In the genomic region with DNA sequence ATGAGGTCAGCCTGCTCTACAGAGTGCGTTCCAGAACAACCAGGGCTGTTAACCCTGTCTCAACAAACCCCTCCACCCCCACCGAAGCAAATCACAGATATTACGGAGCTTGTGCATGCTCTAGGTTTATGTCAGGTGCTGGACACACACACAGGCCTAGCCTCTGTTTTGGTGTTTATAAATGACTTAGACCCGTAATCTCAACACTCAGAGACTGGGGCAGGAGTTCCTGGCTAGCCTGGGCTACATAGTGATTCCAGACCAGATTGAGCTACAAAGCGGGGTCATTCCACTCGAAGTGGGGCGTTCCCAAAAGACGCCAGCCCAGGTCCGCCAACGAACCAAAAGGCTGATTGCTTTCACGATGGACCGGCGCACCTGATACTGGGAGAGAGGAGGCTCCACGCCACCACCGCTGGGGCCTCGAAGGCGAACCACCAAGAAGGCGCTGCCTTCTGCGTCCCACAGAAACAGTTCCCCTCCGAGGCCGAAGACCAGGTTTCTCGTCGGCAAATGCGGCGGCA, we compare ENCODE assay signal across 8 mouse cellular contexts. TPM values are rescaled to one million over a fixed set of nuclear protein-coding genes. Genes with fewer than 3 reads are reported as not detected.
DNase-seq lines count a peak whose midpoint lies in the region; ATAC-seq and TF ChIP-seq lines count a peak whose summit lies in the region.

No protein-coding gene starts in this region.

- peak; percentile 4; the same call in 1 of the 2 replicates for ATAC-seq in heart, postnatal 0 days (ENCODE audit: insufficient read depth, low read depth)
- no peak; the same call in 1 of the 2 replicates for ATAC-seq in limb, embryonic 13.5 days (ENCODE audit: low FRiP score, low read depth)
- ATAC-seq in neural tube, embryonic 15.5 days (ENCODE audit: low FRiP score) = peak; percentile 12; the same call in 1 of the 2 replicates

- peak overlapping the region; percentile 88 for H3K27ac ChIP-seq in heart, postnatal 0 days (ENCODE audit: low read depth)
- H3K27ac ChIP-seq in MEL (ENCODE audit: control insufficient read depth, low read depth, low read length) = peak overlapping the region; percentile 62
- H3K27ac ChIP-seq in limb, embryonic 13.5 days = peak overlapping the region; percentile 80
- H3K27ac ChIP-seq in neural tube, embryonic 15.5 days (replicated peaks) = peak overlapping the region; percentile 94

- no peak for TF ChIP-seq CTCF in heart, postnatal 0 days (IDR thresholded peaks at IDR 0.05; ENCODE audit: low read depth)
- no peak for TF ChIP-seq CTCF in MEL (IDR thresholded peaks at IDR 0.05 in 2 of 3, conservative IDR thresholded peaks at IDR 0.05 in 1 of 3; ENCODE audit: control insufficient read depth in 1 of 3, insufficient read depth in 1 of 3, low read depth in 2 of 3, low read length in 3 of 3, poor library complexity in 1 of 3, severe bottlenecking in 1 of 3)

- 0% methylated on average over 24 of the region's 25 CpGs for WGBS in heart, postnatal 0 days
- WGBS in limb, embryonic 13.5 days = 1% methylated on average over 25 of the region's 25 CpGs
- under 1% methylated on average over 25 of the region's 25 CpGs for WGBS in neural tube, embryonic 15.5 days

- H3K27me3 ChIP-seq in heart, postnatal 0 days (ENCODE audit: control insufficient read depth, insufficient read depth, low read length) = no peaks in the 10 kb centered on the region
- no peaks in the 10 kb centered on the region for H3K27me3 ChIP-seq in MEL (ENCODE audit: control insufficient read depth in 1 of 2, insufficient read depth in 2 of 2, low read length in 2 of 2)
- no peaks in the 10 kb centered on the region for H3K27me3 ChIP-seq in erythroblast, embryonic 14.5 days (ENCODE audit: control insufficient read depth)
- no peaks in the 10 kb centered on the region for H3K27me3 ChIP-seq in limb, embryonic 13.5 days
- H3K27me3 ChIP-seq in neural tube, embryonic 15.5 days (replicated peaks) = no peaks in the 10 kb centered on the region

- peak overlapping the region; percentile 76 for H3K4me3 ChIP-seq in heart, postnatal 0 days (ENCODE audit: low read depth, low read length)
- peak overlapping the region; percentile 73 to 91 for H3K4me3 ChIP-seq in MEL (ENCODE audit: control insufficient read depth in 1 of 2, insufficient read depth in 1 of 2, low read depth in 2 of 2, low read length in 2 of 2)
- peak overlapping the region; percentile 83 for H3K4me3 ChIP-seq in erythroblast, embryonic 14.5 days (replicated peaks)
- H3K4me3 ChIP-seq in limb, embryonic 13.5 days = peak overlapping the region; percentile 94
- peak overlapping the region; percentile 95 for H3K4me3 ChIP-seq in neural tube, embryonic 15.5 days (replicated peaks)

- DNase-seq in heart, postnatal 0 days (ENCODE audit: low spot score) = no peak
- no peak for DNase-seq in heart, adult 8-10 months (ENCODE audit: low spot score)
- no peak for DNase-seq in MEL (ENCODE audit: low read depth, low spot score)
- DNase-seq in thymus, postnatal 25 days = no peak
- no peak for DNase-seq in right cerebral cortex, adult 2 months (ENCODE audit: low spot score in 2 of 2)

- no peak for TF ChIP-seq POLR2A in MEL (IDR thresholded peaks at IDR 0.05; ENCODE audit: control insufficient read depth in 1 of 2, insufficient read depth in 1 of 2, low read depth in 1 of 2, low read length in 2 of 2, poor library complexity in 1 of 2)

- H3K36me3 ChIP-seq in heart, postnatal 0 days (replicated peaks; ENCODE audit: control insufficient read depth, insufficient read depth, low read length) = peaks cover 42% of the 10 kb centered on the region
- peaks cover 17 to 20% of the 10 kb centered on the region in 2 experiments for H3K36me3 ChIP-seq in MEL (ENCODE audit: control insufficient read depth in 1 of 2, insufficient read depth in 2 of 2, low read length in 2 of 2)
- H3K36me3 ChIP-seq in erythroblast, embryonic 14.5 days (ENCODE audit: control insufficient read depth) = peaks cover 63% of the 10 kb centered on the region
- H3K36me3 ChIP-seq in limb, embryonic 13.5 days = peaks cover 41% of the 10 kb centered on the region
- H3K36me3 ChIP-seq in neural tube, embryonic 15.5 days = peaks cover 40% of the 10 kb centered on the region

- H3K79me2 ChIP-seq in MEL (ENCODE audit: control insufficient read depth, insufficient read depth, low read length, poor library complexity) = peaks cover 21% of the 10 kb centered on the region

- no peaks in the 10 kb centered on the region for H3K9me3 ChIP-seq in heart, postnatal 0 days (replicated peaks; ENCODE audit: control insufficient read depth, low read length)
- H3K9me3 ChIP-seq in MEL (replicated peaks; ENCODE audit: insufficient read depth, low read length) = no peaks in the 10 kb centered on the region
- no peaks in the 10 kb centered on the region for H3K9me3 ChIP-seq in erythroblast, embryonic 14.5 days (ENCODE audit: control insufficient read depth, low read length)
- H3K9me3 ChIP-seq in limb, embryonic 13.5 days = no peaks in the 10 kb centered on the region
- no peaks in the 10 kb centered on the region for H3K9me3 ChIP-seq in neural tube, embryonic 15.5 days (replicated peaks)

- no peak for TF ChIP-seq RAD21 in MEL (IDR thresholded peaks at IDR 0.05; ENCODE audit: low read depth, low read length)

- H3K4me2 ChIP-seq in heart, postnatal 0 days (ENCODE audit: low read depth, low read length) = peak overlapping the region; percentile 66
- H3K4me2 ChIP-seq in limb, embryonic 13.5 days (replicated peaks) = peak overlapping the region; percentile 83
- H3K4me2 ChIP-seq in neural tube, embryonic 15.5 days = peak overlapping the region; percentile 78

- peaks cover 9% of the 10 kb centered on the region for H3K4me1 ChIP-seq in heart, postnatal 0 days (ENCODE audit: control insufficient read depth, insufficient read depth)
- peaks cover 7 to 14% of the 10 kb centered on the region in 2 experiments for H3K4me1 ChIP-seq in MEL (ENCODE audit: control insufficient read depth in 1 of 2, insufficient read depth in 2 of 2, low read length in 2 of 2)
- H3K4me1 ChIP-seq in erythroblast, embryonic 14.5 days (ENCODE audit: control insufficient read depth) = peaks cover 57% of the 10 kb centered on the region
- H3K4me1 ChIP-seq in limb, embryonic 13.5 days = peaks cover 18% of the 10 kb centered on the region
- H3K4me1 ChIP-seq in neural tube, embryonic 15.5 days = peaks cover 23% of the 10 kb centered on the region

- peak overlapping the region; percentile 80 for H3K9ac ChIP-seq in heart, postnatal 0 days (replicated peaks; ENCODE audit: low read depth, low read length)
- H3K9ac ChIP-seq in MEL (ENCODE audit: control insufficient read depth, low read depth, low read length, poor library complexity, severe bottlenecking) = peak overlapping the region; percentile 87
- H3K9ac ChIP-seq in limb, embryonic 13.5 days = peak overlapping the region; percentile 92
- peak overlapping the region; percentile 99 for H3K9ac ChIP-seq in neural tube, embryonic 15.5 days (replicated peaks)

- TF ChIP-seq EP300 in heart, postnatal 0 days (IDR thresholded peaks at IDR 0.05; ENCODE audit: low read depth) = no peak
- no peak for TF ChIP-seq EP300 in MEL (IDR thresholded peaks at IDR 0.05; ENCODE audit: low read depth in 1 of 2, low read length in 2 of 2)

RNA-seq across cellular contexts. Expression of gene Nup88, which starts 0.4 kb away (rescaled TPM):
- total RNA-seq in heart, postnatal 0 days (2014; rRNA removed; ENCODE audit: low replicate concordance) = 49.9 and 66.8 TPM in 2 replicates
- 81.5 and 88.4 TPM in 2 replicates for polyA plus RNA-seq in heart, postnatal 0 days (2015; fragmentation: Nextera tagmentation; extraction: Ambion mirVana)
- total RNA-seq in heart, adult 8-10 months (2022) = 10 to 100 TPM; 42.5 to 49.0 (median 45.9) TPM
- total RNA-seq in MEL (2012; rRNA removed) = 49.8 and 56.3 TPM in 2 replicates
- polyA plus RNA-seq in MEL (2012; ENCODE audit: insufficient read depth in 1 of 2, insufficient read length in 2 of 2, low read depth in 1 of 2, low replicate concordance in 2 of 2, missing spikeins in 1 of 2) = 10 to 100 TPM in 1 of 2 experiments, not detected in 1; 72.5 TPM
- 3.4 and 5.4 TPM in 2 replicates for polyA plus RNA-seq in erythroblast, embryonic 14.5 days (2012)
- polyA plus RNA-seq in limb, embryonic 13.5 days (2015; fragmentation: Nextera tagmentation; extraction: Ambion mirVana) = 128 and 134 TPM in 2 replicates
- polyA plus RNA-seq in neural tube, embryonic 15.5 days (2015; fragmentation: Nextera tagmentation; extraction: Ambion mirVana) = 108 and 109 TPM in 2 replicates

RNA-seq across cellular contexts. Expression of gene Rpain, which starts 0.7 kb away (rescaled TPM):
- 12.7 and 25.3 TPM in 2 replicates for total RNA-seq in heart, postnatal 0 days (2014; rRNA removed; ENCODE audit: low replicate concordance)
- 45.9 and 53.2 TPM in 2 replicates for polyA plus RNA-seq in heart, postnatal 0 days (2015; fragmentation: Nextera tagmentation; extraction: Ambion mirVana)
- 10 to 100 TPM; 15.7 to 17.6 (median 16.7) TPM for total RNA-seq in heart, adult 8-10 months (2022)
- 55.8 and 60.8 TPM in 2 replicates for total RNA-seq in MEL (2012; rRNA removed)
- polyA plus RNA-seq in MEL (2012; ENCODE audit: insufficient read depth in 1 of 2, insufficient read length in 2 of 2, low read depth in 1 of 2, low replicate concordance in 2 of 2, missing spikeins in 1 of 2) = 10 to 100 TPM in 1 of 2 experiments, not detected in 1; 93.5 TPM
- polyA plus RNA-seq in erythroblast, embryonic 14.5 days (2012) = 2.4 and 3.2 TPM in 2 replicates
- 76.8 and 80.1 TPM in 2 replicates for polyA plus RNA-seq in limb, embryonic 13.5 days (2015; fragmentation: Nextera tagmentation; extraction: Ambion mirVana)
- polyA plus RNA-seq in neural tube, embryonic 15.5 days (2015; fragmentation: Nextera tagmentation; extraction: Ambion mirVana) = 71.3 and 78.8 TPM in 2 replicates

RNA-seq across cellular contexts. Expression of gene C1qbp, which starts 13.5 kb away (rescaled TPM):
- 10.3 and 20.6 TPM in 2 replicates for total RNA-seq in heart, postnatal 0 days (2014; rRNA removed; ENCODE audit: low replicate concordance)
- polyA plus RNA-seq in heart, postnatal 0 days (2015; fragmentation: Nextera tagmentation; extraction: Ambion mirVana) = 308 and 311 TPM in 2 replicates
- 100 to 1,000 TPM; 205 to 232 (median 222) TPM for total RNA-seq in heart, adult 8-10 months (2022)
- total RNA-seq in MEL (2012; rRNA removed) = 164 and 188 TPM in 2 replicates
- polyA plus RNA-seq in MEL (2012; ENCODE audit: insufficient read depth in 1 of 2, insufficient read length in 2 of 2, low read depth in 1 of 2, low replicate concordance in 2 of 2, missing spikeins in 1 of 2) = 100 to 1,000 TPM in 1 of 2 experiments, not detected in 1; 614 TPM
- 16.1 and 18.2 TPM in 2 replicates for polyA plus RNA-seq in erythroblast, embryonic 14.5 days (2012)
- 235 and 241 TPM in 2 replicates for polyA plus RNA-seq in limb, embryonic 13.5 days (2015; fragmentation: Nextera tagmentation; extraction: Ambion mirVana)
- polyA plus RNA-seq in neural tube, embryonic 15.5 days (2015; fragmentation: Nextera tagmentation; extraction: Ambion mirVana) = 180 and 217 TPM in 2 replicates

RNA-seq across cellular contexts. Expression of gene Dhx33, which starts 34.9 kb away (rescaled TPM):
- 19.6 and 20.6 TPM in 2 replicates for total RNA-seq in heart, postnatal 0 days (2014; rRNA removed; ENCODE audit: low replicate concordance)
- polyA plus RNA-seq in heart, postnatal 0 days (2015; fragmentation: Nextera tagmentation; extraction: Ambion mirVana) = 5.8 and 6.3 TPM in 2 replicates
- 10 to 100 TPM in 3 of 4 experiments, 1 to 10 TPM in 1; 9.5 to 11.8 (median 10.6) TPM for total RNA-seq in heart, adult 8-10 months (2022)
- total RNA-seq in MEL (2012; rRNA removed) = 40.2 and 49.8 TPM in 2 replicates
- 10 to 100 TPM in 1 of 2 experiments, not detected in 1; 42.6 TPM for polyA plus RNA-seq in MEL (2012; ENCODE audit: insufficient read depth in 1 of 2, insufficient read length in 2 of 2, low read depth in 1 of 2, low replicate concordance in 2 of 2, missing spikeins in 1 of 2)
- 0.11 and 0.27 TPM in 2 replicates for polyA plus RNA-seq in erythroblast, embryonic 14.5 days (2012)
- polyA plus RNA-seq in limb, embryonic 13.5 days (2015; fragmentation: Nextera tagmentation; extraction: Ambion mirVana) = 20.5 and 23.1 TPM in 2 replicates
- 12.3 and 13.5 TPM in 2 replicates for polyA plus RNA-seq in neural tube, embryonic 15.5 days (2015; fragmentation: Nextera tagmentation; extraction: Ambion mirVana)

RNA-seq across cellular contexts. Expression of gene Mis12, which starts 50.1 kb away (rescaled TPM):
- total RNA-seq in heart, postnatal 0 days (2014; rRNA removed; ENCODE audit: low replicate concordance) = 3.1 and 5.5 TPM in 2 replicates
- 11.2 and 11.4 TPM in 2 replicates for polyA plus RNA-seq in heart, postnatal 0 days (2015; fragmentation: Nextera tagmentation; extraction: Ambion mirVana)
- total RNA-seq in heart, adult 8-10 months (2022) = 1 to 10 TPM; 5.6 to 9.2 (median 6.9) TPM
- 27.5 and 34.0 TPM in 2 replicates for total RNA-seq in MEL (2012; rRNA removed)
- polyA plus RNA-seq in MEL (2012; ENCODE audit: insufficient read depth in 1 of 2, insufficient read length in 2 of 2, low read depth in 1 of 2, low replicate concordance in 2 of 2, missing spikeins in 1 of 2) = 10 to 100 TPM in 1 of 2 experiments, not detected in 1; 17.2 TPM
- polyA plus RNA-seq in erythroblast, embryonic 14.5 days (2012) = 0.35 and 0.60 TPM in 2 replicates
- polyA plus RNA-seq in limb, embryonic 13.5 days (2015; fragmentation: Nextera tagmentation; extraction: Ambion mirVana) = 50.3 and 55.9 TPM in 2 replicates
- 29.8 and 34.2 TPM in 2 replicates for polyA plus RNA-seq in neural tube, embryonic 15.5 days (2015; fragmentation: Nextera tagmentation; extraction: Ambion mirVana)
